Mouse (Mus musculus): ENCODE data around the gene Ifitm1. TPM values are rescaled to one million over a fixed set of nuclear protein-coding genes. Genes with fewer than 3 reads are reported as not detected.

Gene Ifitm1
- 2.8 TPM for polyA plus RNA-seq (2017; shearing (Covaris generic))

DNA sequence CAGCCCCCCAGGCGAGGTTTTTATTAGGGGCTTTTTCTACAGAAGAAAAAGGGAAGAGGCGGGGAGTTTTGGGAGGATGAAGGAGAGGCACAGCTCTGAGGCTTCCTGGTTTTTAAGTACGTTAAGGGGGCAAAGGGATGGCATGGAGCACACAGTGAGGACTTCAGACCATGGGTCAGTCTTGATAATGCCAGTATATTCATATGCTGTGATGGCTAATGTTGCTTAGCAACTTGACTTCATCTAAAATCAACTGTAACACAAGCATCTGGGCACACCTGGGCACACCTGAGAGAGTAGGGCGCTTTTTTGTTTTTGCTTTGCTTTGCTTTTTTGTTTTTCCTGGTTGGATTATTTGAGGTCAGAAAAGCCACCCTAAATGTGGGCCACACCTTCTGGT, at the start of gene Ifitm1:
Gene Ifitm1, plus strand, starts transcription at position 301 of the 400 bp plus-strand sequence.

DNA sequence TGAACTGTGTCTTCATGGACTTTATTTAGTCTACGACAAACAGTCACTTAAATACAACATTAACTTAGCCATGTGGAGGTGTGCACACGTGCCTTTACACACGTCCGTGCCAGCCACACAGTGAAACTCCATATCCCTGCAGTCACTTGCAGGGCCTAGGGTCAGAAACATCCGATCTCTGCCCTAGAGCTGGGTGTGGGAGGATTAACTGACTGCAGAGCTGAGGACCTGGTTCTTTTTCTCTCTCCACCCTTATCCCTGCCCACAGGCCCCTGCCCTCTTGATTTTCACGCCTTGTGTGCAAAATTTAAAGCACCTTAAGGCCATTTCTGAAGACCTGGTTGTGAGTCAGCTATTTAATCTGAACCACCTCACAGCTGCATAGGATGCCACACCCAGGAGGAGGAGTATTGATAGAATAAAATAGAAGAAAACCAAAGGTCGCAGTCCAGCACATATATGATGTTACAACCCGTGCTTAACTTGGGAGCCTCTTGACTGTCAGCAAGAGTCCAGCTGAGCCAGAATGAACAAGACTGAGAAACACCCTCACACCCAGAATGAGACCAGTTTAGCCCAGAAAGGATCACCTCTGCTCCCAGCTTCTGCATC, 46.5 kb upstream of the Ifitm1 start, which contains the start of gene Nlrp6:
Gene Nlrp6, plus strand, starts transcription at position 485 of the 612 bp plus-strand sequence.

DNA sequence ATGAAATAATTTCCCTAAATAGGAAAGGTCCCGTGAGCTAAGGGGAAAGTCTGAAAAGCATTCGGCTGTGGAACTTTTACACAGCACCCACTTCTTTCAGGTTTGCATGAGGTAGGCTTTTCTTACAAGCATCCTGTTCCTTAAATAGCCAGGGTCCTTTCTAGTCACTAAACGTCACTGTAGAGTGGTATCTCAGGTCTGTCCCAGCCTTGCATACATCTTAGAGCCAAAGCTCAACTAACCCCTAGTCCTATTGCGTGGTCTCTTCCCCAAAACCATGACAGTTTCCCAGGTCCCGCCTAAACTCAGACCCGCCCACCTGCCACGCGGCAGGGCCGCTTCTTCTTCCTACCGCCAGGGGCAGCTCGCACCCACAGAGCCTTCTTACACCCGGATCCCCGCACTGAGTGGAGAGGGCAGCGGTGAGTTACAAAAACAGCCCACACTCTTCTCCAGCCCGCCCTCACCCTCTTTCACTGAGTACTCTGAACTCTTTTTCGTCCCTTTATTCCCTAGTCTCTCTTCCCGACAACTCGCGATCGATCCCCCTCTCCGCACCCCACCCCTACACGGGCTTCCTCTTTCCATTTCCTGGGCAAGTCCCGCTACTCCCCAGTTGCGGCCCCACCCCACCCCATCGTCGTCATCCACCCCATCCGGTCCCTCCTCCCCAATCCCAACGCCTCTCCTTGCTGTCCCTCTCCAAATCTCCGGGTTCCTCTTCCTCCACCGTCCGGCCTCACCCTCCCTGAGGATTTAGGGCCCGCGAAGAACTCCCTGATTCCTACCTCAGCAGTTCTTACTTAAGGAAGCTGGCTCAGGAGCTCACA, 25.6 kb upstream of the Ifitm1 start, which contains the start of gene Pgghg:
Gene Pgghg, plus strand, starts transcription at position 170 of the 830 bp plus-strand sequence.

DNA sequence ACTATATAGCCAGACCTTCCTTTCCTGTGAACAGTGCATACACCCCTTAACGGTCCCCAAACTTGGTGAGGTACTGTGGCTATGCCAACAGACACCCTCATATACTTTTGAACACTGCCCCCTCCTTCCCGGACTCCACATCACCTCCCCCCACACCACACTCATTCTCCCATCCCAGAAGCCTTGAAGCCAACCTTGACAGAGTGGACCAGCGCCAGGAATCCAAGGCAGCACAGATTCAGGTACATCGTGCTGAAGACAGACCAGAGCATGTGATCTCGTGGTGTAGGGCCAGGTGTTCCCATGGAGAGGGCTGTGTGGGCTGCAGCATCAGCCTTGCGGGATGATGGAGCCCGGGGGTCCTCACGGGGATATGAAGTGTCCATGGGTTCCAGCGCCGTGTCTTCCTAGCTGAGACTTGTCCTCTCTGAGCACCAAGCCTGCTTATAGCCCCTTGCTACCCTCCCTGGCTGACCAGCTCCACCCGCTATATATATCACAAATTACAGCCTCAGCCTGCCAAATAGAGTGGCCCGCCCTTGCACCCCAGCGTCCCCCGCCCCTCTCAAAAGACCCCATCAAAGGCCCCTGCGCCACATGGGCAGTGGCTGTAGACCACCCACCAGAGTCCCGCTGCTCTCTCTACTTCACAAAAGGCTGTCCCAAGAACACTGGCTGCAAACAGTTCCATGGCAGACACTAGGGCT, 17.0 kb upstream of the Ifitm1 start, which contains the start of gene Ifitm5:
Gene Ifitm5, minus strand, starts transcription at position 468 of the 707 bp plus-strand sequence.

DNA sequence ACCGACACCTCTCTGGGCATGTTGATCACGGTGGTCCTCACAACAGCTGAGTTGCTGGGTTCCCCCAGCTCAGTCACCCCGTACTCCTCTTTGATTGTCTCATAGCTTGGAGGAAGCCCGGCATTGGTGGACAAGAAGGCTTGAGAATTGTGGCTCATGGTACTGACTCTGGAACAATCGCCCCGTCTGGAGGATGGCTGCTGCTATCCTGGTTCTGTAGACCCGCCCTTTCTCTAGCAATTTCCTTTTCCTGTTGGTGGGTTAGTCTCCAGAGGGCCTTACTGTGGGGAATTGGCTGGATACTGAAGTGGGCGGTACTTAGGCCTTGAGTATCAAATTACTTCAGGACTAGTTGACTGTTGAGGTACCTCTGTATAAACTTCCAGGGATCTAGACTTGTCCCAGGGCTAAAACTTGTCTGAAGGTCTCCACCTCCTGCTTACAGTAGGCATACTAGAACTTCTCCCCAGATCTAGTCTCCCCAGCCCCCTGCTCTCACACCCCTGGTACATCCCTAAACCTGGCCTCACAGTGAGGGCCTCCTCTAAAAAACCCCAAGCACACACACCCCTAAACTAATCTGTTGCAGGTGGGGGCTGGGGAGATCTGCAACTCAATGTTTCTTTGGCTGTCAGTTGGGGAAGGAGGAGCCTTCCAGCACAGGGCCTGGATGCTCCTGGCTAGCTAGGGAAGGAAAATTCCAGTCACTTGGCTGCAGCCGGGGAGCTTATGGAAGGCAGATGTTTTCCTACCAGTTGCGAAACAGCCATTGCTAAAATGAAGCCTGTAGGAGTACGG, 11.1 kb upstream of the Ifitm1 start, which contains the start of the genes Gm45717 and Ifitm2:
Gene Gm45717, minus strand, starts transcription at position 180 of the 798 bp plus-strand sequence.
Gene Ifitm2, minus strand, starts transcription at position 230 of the 798 bp plus-strand sequence.

DNA sequence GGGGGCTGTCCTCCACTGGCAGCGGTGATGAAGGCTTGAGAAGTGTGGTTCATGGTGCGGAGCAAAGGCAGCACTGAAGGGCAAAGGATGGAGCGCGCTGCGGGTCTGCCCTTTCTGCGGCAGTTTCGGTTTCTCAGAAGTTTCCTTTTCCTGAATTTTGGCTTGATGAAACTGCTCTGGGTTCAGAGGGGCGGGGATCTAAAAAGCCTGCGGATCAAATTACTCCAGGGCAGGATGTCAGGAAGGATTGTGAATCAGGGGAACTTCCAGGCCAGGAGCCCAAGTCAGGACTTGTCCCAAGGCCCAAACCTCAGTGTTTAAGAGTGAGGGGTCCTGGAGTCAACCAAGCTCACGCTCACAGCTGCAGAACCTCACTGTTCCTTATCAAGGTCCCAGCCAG, 43.6 kb downstream of the Ifitm1 start, which contains the start of gene Ifitm3:
Gene Ifitm3, minus strand, starts transcription at position 178 of the 400 bp plus-strand sequence.

DNA sequence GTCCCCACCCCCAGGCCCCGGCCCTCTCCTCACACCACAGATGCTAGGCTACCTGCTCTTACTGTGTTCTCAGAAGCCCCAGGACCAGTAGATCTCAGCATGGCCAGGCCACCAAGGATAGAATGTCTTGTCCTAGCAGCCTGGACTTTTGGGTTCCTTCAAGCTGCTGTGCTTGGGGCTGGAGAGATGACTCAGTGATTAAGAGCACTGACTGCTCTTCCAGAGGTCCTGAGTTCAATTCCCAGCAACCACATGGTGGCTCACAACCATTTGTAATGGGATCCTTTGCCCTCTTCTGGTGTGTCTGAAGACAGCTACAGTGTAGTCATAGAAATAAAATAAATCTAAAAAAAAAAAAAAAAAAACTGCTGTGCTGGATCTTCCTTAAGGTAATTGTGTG, 50.8 kb downstream of the Ifitm1 start, which contains the start of gene Ifitm6:
Gene Ifitm6, minus strand, starts transcription at position 101 of the 400 bp plus-strand sequence.

Other genes with a start within 250 kb of the Ifitm1 start
- 0.31 TPM for gene Cyp2e1, start 203.5 kb upstream of the Ifitm1 start, polyA plus RNA-seq (2017; shearing (Covaris generic))
- not detected for gene Syce1, start 179.4 kb upstream of the Ifitm1 start, polyA plus RNA-seq (2017; shearing (Covaris generic))
- 0.71 TPM for gene Zfp941, start 145.0 kb upstream of the Ifitm1 start, polyA plus RNA-seq (2017; shearing (Covaris generic))
- gene Urah, start 132.2 kb upstream of the Ifitm1 start, polyA plus RNA-seq (2017; shearing (Covaris generic)) = not detected
- not detected for gene Scgb1c1, start 121.7 kb upstream of the Ifitm1 start, polyA plus RNA-seq (2017; shearing (Covaris generic))
- gene Odf3, start 119.4 kb upstream of the Ifitm1 start, polyA plus RNA-seq (2017; shearing (Covaris generic)) = not detected
- not detected for gene Gm45785, start 110.9 kb upstream of the Ifitm1 start, polyA plus RNA-seq (2017; shearing (Covaris generic))
- 88.6 TPM for gene Ric8a, start 110.3 kb upstream of the Ifitm1 start, polyA plus RNA-seq (2017; shearing (Covaris generic))
- 42.5 TPM for gene Bet1l, start 109.6 kb upstream of the Ifitm1 start, polyA plus RNA-seq (2017; shearing (Covaris generic))
- 134 TPM for gene Psmd13, start 85.3 kb upstream of the Ifitm1 start, polyA plus RNA-seq (2017; shearing (Covaris generic))
- gene Sirt3, start 84.9 kb upstream of the Ifitm1 start, polyA plus RNA-seq (2017; shearing (Covaris generic)) = 5.5 TPM
- gene Cox8b, start 66.8 kb upstream of the Ifitm1 start, polyA plus RNA-seq (2017; shearing (Covaris generic)) = not detected
- not detected for gene Nlrp6, start 46.3 kb upstream of the Ifitm1 start, polyA plus RNA-seq (2017; shearing (Covaris generic))
- gene Pgghg, start 25.8 kb upstream of the Ifitm1 start, polyA plus RNA-seq (2017; shearing (Covaris generic)) = 10.8 TPM
- not detected for gene Ifitm5, start 16.9 kb upstream of the Ifitm1 start, polyA plus RNA-seq (2017; shearing (Covaris generic))
- gene Gm45717, start 11.3 kb upstream of the Ifitm1 start, polyA plus RNA-seq (2017; shearing (Covaris generic)) = not detected
- 10.5 TPM for gene Ifitm2, start 11.2 kb upstream of the Ifitm1 start, polyA plus RNA-seq (2017; shearing (Covaris generic))
- gene Ifitm3, start 43.5 kb downstream of the Ifitm1 start, polyA plus RNA-seq (2017; shearing (Covaris generic)) = 8.0 TPM
- gene Ifitm6, start 50.7 kb downstream of the Ifitm1 start, polyA plus RNA-seq (2017; shearing (Covaris generic)) = not detected
- not detected for gene Gm17387, start 61.9 kb downstream of the Ifitm1 start, polyA plus RNA-seq (2017; shearing (Covaris generic))
- 25.8 TPM for gene B4galnt4, start 93.9 kb downstream of the Ifitm1 start, polyA plus RNA-seq (2017; shearing (Covaris generic))
- gene Pkp3, start 111.0 kb downstream of the Ifitm1 start, polyA plus RNA-seq (2017; shearing (Covaris generic)) = 147 TPM
- 71.4 TPM for gene Sigirr, start 133.4 kb downstream of the Ifitm1 start, polyA plus RNA-seq (2017; shearing (Covaris generic))
- gene Ano9, start 150.6 kb downstream of the Ifitm1 start, polyA plus RNA-seq (2017; shearing (Covaris generic)) = not detected
- 6.9 TPM for gene Ptdss2, start 155.2 kb downstream of the Ifitm1 start, polyA plus RNA-seq (2017; shearing (Covaris generic))
- 79.7 TPM for gene Rnh1, start 205.6 kb downstream of the Ifitm1 start, polyA plus RNA-seq (2017; shearing (Covaris generic))
- gene Hras, start 226.8 kb downstream of the Ifitm1 start, polyA plus RNA-seq (2017; shearing (Covaris generic)) = 22.4 TPM
- 1.9 TPM for gene Lrrc56, start 226.9 kb downstream of the Ifitm1 start, polyA plus RNA-seq (2017; shearing (Covaris generic))
- gene Lmntd2, start 246.9 kb downstream of the Ifitm1 start, polyA plus RNA-seq (2017; shearing (Covaris generic)) = 12.7 TPM
- 7.9 TPM for gene Rassf7, start 248.6 kb downstream of the Ifitm1 start, polyA plus RNA-seq (2017; shearing (Covaris generic))

Measured in effector memory CD4-positive, alpha-beta T cell, adult 5 months (primary cell).